28 mouse cellular contexts compared by ENCODE assay signal in genomic region chr14:33634774-33635173, GRCm38 (mm10). TPM values are rescaled to one million over a fixed set of nuclear protein-coding genes. Genes with fewer than 3 reads are reported as not detected.
"Had no signal": no experiment of that assay in that cellular context is flagged by ENCODE, and none has a peak within 500 bp of the region (broad histone marks: within the 10 kb centered on the region; RNA-seq: fewer than 3 reads in every experiment).

No protein-coding gene starts in this region.

- H3K27ac ChIP-seq: heart, embryonic 13.5 days; heart, embryonic 15.5 days; hindbrain, embryonic 13.5 days; hindbrain, embryonic 15.5 days; hindbrain, postnatal 0 days; intestine, embryonic 15.5 days; layer of hippocampus, adult 2 months; limb, embryonic 10.5 days; limb, embryonic 12.5 days had no signal

- H3K27me3 ChIP-seq: heart, embryonic 13.5 days; heart, embryonic 15.5 days; hindbrain, embryonic 13.5 days; hindbrain, embryonic 15.5 days; intestine, embryonic 15.5 days; limb, embryonic 12.5 days had no signal

- H3K36me3 ChIP-seq: heart, embryonic 13.5 days; heart, embryonic 15.5 days; hindbrain, embryonic 13.5 days; hindbrain, embryonic 15.5 days; intestine, embryonic 15.5 days; limb, embryonic 10.5 days; limb, embryonic 12.5 days had no signal

- H3K9me3 ChIP-seq: heart, embryonic 13.5 days; heart, embryonic 15.5 days; hindbrain, embryonic 13.5 days; hindbrain, embryonic 15.5 days; intestine, embryonic 15.5 days; limb, embryonic 10.5 days; limb, embryonic 12.5 days had no signal

- H3K4me1 ChIP-seq: heart, embryonic 13.5 days; heart, embryonic 15.5 days; hindbrain, embryonic 13.5 days; hindbrain, embryonic 15.5 days; intestine, embryonic 15.5 days; limb, embryonic 10.5 days; limb, embryonic 12.5 days had no signal

- H3K4me2 ChIP-seq: heart, embryonic 11.5 days; heart, embryonic 13.5 days; heart, embryonic 15.5 days; hindbrain, embryonic 13.5 days; hindbrain, embryonic 15.5 days; intestine, embryonic 15.5 days; limb, embryonic 12.5 days had no signal

- H3K4me3 ChIP-seq: heart, embryonic 13.5 days; heart, embryonic 15.5 days; hindbrain, embryonic 13.5 days; hindbrain, embryonic 15.5 days; intestine, embryonic 15.5 days; layer of hippocampus, adult 2 months; limb, embryonic 10.5 days; limb, embryonic 12.5 days had no signal

- H3K9ac ChIP-seq: forebrain, postnatal 0 days; heart, embryonic 13.5 days; heart, embryonic 15.5 days; hindbrain, embryonic 13.5 days; hindbrain, embryonic 15.5 days; intestine, embryonic 15.5 days; limb, embryonic 12.5 days had no signal

- ATAC-seq: forebrain, postnatal 0 days; hindbrain, postnatal 0 days; intestine, embryonic 15.5 days; intestine, postnatal 0 days had no signal

- DNase-seq: forebrain, postnatal 0 days; gastrocnemius, postnatal 14 days; gastrocnemius, postnatal 36 days; heart, adult 18-20 months; heart, postnatal 14 days; heart, postnatal 36 days; kidney, adult 18-20 months; kidney, adult 8-10 months; kidney, postnatal 10 days; kidney, postnatal 25 days; kidney, postnatal 4 days had no signal

RNA-seq across cellular contexts. Expression of gene Ptpn20, which starts 45.8 kb away (rescaled TPM):
- total RNA-seq: gastrocnemius, adult 18-20 months; gastrocnemius, adult 8-10 months; gastrocnemius, postnatal 14 days; gastrocnemius, postnatal 36 days; heart, adult 18-20 months; heart, postnatal 14 days; heart, postnatal 36 days; hematopoietic stem cell, adult 5-6 weeks; liver, adult 2 months had no signal
- polyA plus RNA-seq: heart, embryonic 13.5 days; heart, postnatal 0 days; kidney, embryonic 14.5 days; limb, embryonic 12.5 days; liver, adult 2 months had no signal
